Mouse (Mus musculus) kidney, postnatal 0 days (tissue): ENCODE measurements at regions not wholly inside any gene's neighbourhood (a gene's known extent, or its start where the extent isn't known, plus 50 kb on each side); places are given as distances from the start of the nearest gene placed in this dataset.

ENCODE experiments used
- ATAC-seq: fragments of 200-750 bp; cut with Nextera tagmentation; replicated peaks from 2 replicates; pipeline ENCODE4 v1.8.0; 2017; ENCODE audit warnings: low read depth, moderate number of reproducible peaks, moderate TSS enrichment, moderate library complexity; ENCODE audit not compliant: low FRiP score
- DNase-seq: peaks from one replicate; pipeline ENCODE4 v3.0.0-alpha.2; 2016; ENCODE audit warnings: low spot score
- H3K27ac ChIP-seq: fragments of 300-500 bp; sonication (generic); 2 replicates; pipeline ENCODE4 v1.5.1; 2014; ENCODE audit warnings: mild to moderate bottlenecking
- H3K27me3 ChIP-seq: fragments of 300-500 bp; sonication (generic); 2 replicates; pipeline ENCODE4 v1.6.1; 2014; ENCODE audit warnings: low read length, mixed read lengths; ENCODE audit not compliant: insufficient read depth
- H3K36me3 ChIP-seq: fragments of 300-500 bp; sonication (generic); 2 replicates; pipeline ENCODE4 v1.6.1; 2014; ENCODE audit warnings: low read length, mixed read lengths; ENCODE audit not compliant: insufficient read depth
- H3K4me1 ChIP-seq: fragments of 300-500 bp; sonication (generic); replicated peaks from 2 replicates; pipeline ENCODE4 v1.6.1; 2014; ENCODE audit warnings: antibody characterized with exemption, low read length, mixed read lengths; ENCODE audit not compliant: insufficient read depth
- H3K4me2 ChIP-seq: fragments of 300-500 bp; sonication (generic); 2 replicates; pipeline ENCODE4 v1.6.1; 2014; ENCODE audit warnings: mild to moderate bottlenecking, low read length, moderate library complexity, mixed read lengths
- H3K4me3 ChIP-seq: fragments of 300-500 bp; sonication (generic); replicated peaks from 2 replicates; pipeline ENCODE4 v1.5.1; 2014; ENCODE audit warnings: low read depth, low read length
- H3K9ac ChIP-seq: fragments of 300-500 bp; sonication (generic); 2 replicates; pipeline ENCODE4 v1.6.1; 2014; ENCODE audit warnings: low read depth, low read length
- H3K9me3 ChIP-seq: fragments of 300-500 bp; sonication (generic); replicated peaks from 2 replicates; pipeline ENCODE4 v1.6.1; 2016; ENCODE audit warnings: low read length, inconsistent platforms, mixed read lengths
- CTCF ChIP-seq: IDR thresholded peaks from 2 replicates; pipeline ENCODE4 v1.5.1; 2016; ENCODE audit warnings: antibody characterized with exemption, low read depth, mild to moderate bottlenecking, moderate library complexity
- WGBS: fragments of 180-500 bp; shearing (Covaris S2); extraction: QIAGEN DNeasy Blood & Tissue Kit; methylation state at CpG from one replicate; pipeline ENCODE4 v1.1.7; 2014; 5-methylcytosine and 5-hydroxymethylcytosine counted together

GRCm38 (mm10) chr15:97595284-97595796, 110.3 kb downstream of the Rpap3 start:
- WGBS, result 79% methylated on average over 6 of the region's 6 CpGs

GRCm38 (mm10) chr15:97593781-97594600, 111.6 kb downstream of the Rpap3 start:
- Histone ChIP-seq H3K36me3 (no peaks in the 10 kb centered on the region), H3K9ac (0 out of 2 replicates have a peak overlapping the region, but pooled peaks have one; percentile 4), H3K9me3 (no peaks in the 10 kb centered on the region), H3K4me1 (peaks cover 9% of the 10 kb centered on the region; the same call in 1 of the 2 replicates), H3K4me3 (no peak overlapping the region), H3K4me2 (no peak overlapping the region), H3K27me3 (no peaks in the 10 kb centered on the region), H3K27ac (0 out of 2 replicates have a peak overlapping the region, but pooled peaks have one; percentile 13)
- ATAC-seq (no peak), DNase-seq (peak; percentile 52)
- 40% methylated on average over 11 of the region's 11 CpGs for WGBS
- no peak for TF ChIP-seq CTCF

More at GRCm38 (mm10) chr15:97595284-97595796, 110.3 kb downstream of the Rpap3 start:
- Histone ChIP-seq H3K36me3 (no peaks in the 10 kb centered on the region), H3K4me1 (peaks cover 9% of the 10 kb centered on the region; the same call in 1 of the 2 replicates), H3K9ac (no peak overlapping the region), H3K4me3 (no peak overlapping the region), H3K27me3 (no peaks in the 10 kb centered on the region), H3K9me3 (no peaks in the 10 kb centered on the region), H3K27ac (no peak overlapping the region), H3K4me2 (no peak overlapping the region)
- ATAC-seq, result no peak
- TF ChIP-seq CTCF, result no peak
- no peak for DNase-seq

- H3K4me1 ChIP-seq, result 0 out of 2 replicates have a peak, but pooled peaks cover 4% of the 10 kb centered on the region
- no peak for DNase-seq
- no peak overlapping the region for H3K4me2 ChIP-seq
- TF ChIP-seq CTCF, result no peak
- no peak overlapping the region for H3K4me3 ChIP-seq
- no peak overlapping the region for H3K9ac ChIP-seq
- ATAC-seq, result no peak
- WGBS, result 90% methylated on average over 11 of the region's 11 CpGs
- no peaks in the 10 kb centered on the region for H3K36me3 ChIP-seq
- H3K27me3 ChIP-seq, result no peaks in the 10 kb centered on the region
- H3K27ac ChIP-seq, result no peak overlapping the region
- no peaks in the 10 kb centered on the region for H3K9me3 ChIP-seq
Observed at GRCm38 (mm10) chr15:97592786-97593185, 112.8 kb downstream of the Rpap3 start.

- no peak for TF ChIP-seq CTCF
- ATAC-seq, result no peak
- H3K4me3 ChIP-seq, result no peak overlapping the region
- no peak overlapping the region for H3K27ac ChIP-seq
- H3K9me3 ChIP-seq, result no peaks in the 10 kb centered on the region
- H3K4me2 ChIP-seq, result no peak overlapping the region
- H3K4me1 ChIP-seq, result 0 out of 2 replicates have a peak, but pooled peaks cover 3% of the 10 kb centered on the region
- no peak for DNase-seq
- H3K36me3 ChIP-seq, result no peaks in the 10 kb centered on the region
- no peak overlapping the region for H3K9ac ChIP-seq
- H3K27me3 ChIP-seq, result no peaks in the 10 kb centered on the region
- WGBS, result 74% methylated on average over 4 of the region's 4 CpGs
Observed at GRCm38 (mm10) chr15:97591406-97591805, 114.2 kb downstream of the Rpap3 start.

- no peak overlapping the region for H3K9ac ChIP-seq
- DNase-seq (peak; percentile 37), ATAC-seq (no peak)
- H3K4me1 ChIP-seq, result 0 out of 2 replicates have a peak, but pooled peaks cover 3% of the 10 kb centered on the region
- no peak overlapping the region for H3K4me3 ChIP-seq
- no peaks in the 10 kb centered on the region for H3K9me3 ChIP-seq
- peak overlapping the region; percentile 13; the same call in 1 of the 2 replicates for H3K27ac ChIP-seq
- H3K36me3 ChIP-seq, result no peaks in the 10 kb centered on the region
- 60% methylated on average over 7 of the region's 7 CpGs for WGBS
- no peaks in the 10 kb centered on the region for H3K27me3 ChIP-seq
- no peak overlapping the region for H3K4me2 ChIP-seq
- no peak for TF ChIP-seq CTCF
Observed at GRCm38 (mm10) chr15:97590732-97591292, 114.8 kb downstream of the Rpap3 start.

- WGBS, result 82% methylated on average over 5 of the region's 5 CpGs
- H3K4me2 ChIP-seq, result no peak overlapping the region
- H3K4me1 ChIP-seq, result 0 out of 2 replicates have a peak, but pooled peaks cover 3% of the 10 kb centered on the region
- no peak overlapping the region for H3K27ac ChIP-seq
- no peak overlapping the region for H3K9ac ChIP-seq
- no peaks in the 10 kb centered on the region; the same call in 1 of the 2 replicates for H3K9me3 ChIP-seq
- H3K36me3 ChIP-seq, result no peaks in the 10 kb centered on the region
- no peak for ATAC-seq
- TF ChIP-seq CTCF, result no peak
- no peaks in the 10 kb centered on the region for H3K27me3 ChIP-seq
- H3K4me3 ChIP-seq, result no peak overlapping the region
- DNase-seq, result no peak
Observed at GRCm38 (mm10) chr15:97587571-97588205, 117.9 kb downstream of the Rpap3 start.
